Mouse (Mus musculus) kidney, postnatal 36 days (tissue): ENCODE measurements at regions not wholly inside any gene's neighbourhood (a gene's known extent, or its start where the extent isn't known, plus 50 kb on each side); places are given as distances from the start of the nearest gene placed in this dataset.
"Not testable (repeated sequence)": the region's sequence is repeated elsewhere in the genome, so short reads cannot be mapped to it uniquely, and the experiment has no call there.

Source experiments
- DNase-seq, 2 experiments: peaks; one replicate each; pipeline ENCODE4 v3.0.0; 2021 to 2022; ENCODE audit warnings: mixed read lengths in 2 of 2

- no peak for DNase-seq
These were observed 427.5 kb upstream of the Dab2 start for GRCm38 (mm10) chr15:5872042-5872441.

GRCm38 (mm10) chr15:5877749-5878148, 421.8 kb upstream of the Dab2 start:
- DNase-seq: no peak

GRCm38 (mm10) chr15:5891188-5891587, 408.4 kb upstream of the Dab2 start:
- no peak for DNase-seq

GRCm38 (mm10) chr15:5892034-5892433, 407.6 kb upstream of the Dab2 start:
- DNase-seq: no peak

- DNase-seq: not testable (repeated sequence)
These were observed 403.7 kb upstream of the Dab2 start for GRCm38 (mm10) chr15:5895688-5896470.

- DNase-seq: peak; percentile 52 to 68
These were observed 384.3 kb upstream of the Dab2 start for GRCm38 (mm10) chr15:5915261-5915660.

- no peak for DNase-seq
These were observed 379.5 kb upstream of the Dab2 start for GRCm38 (mm10) chr15:5920058-5920457.

GRCm38 (mm10) chr15:5927768-5928167, 371.8 kb upstream of the Dab2 start:
- DNase-seq: no peak

- no peak for DNase-seq
These were observed 366.0 kb upstream of the Dab2 start for GRCm38 (mm10) chr15:5933586-5933985.

- DNase-seq: no peak
These were observed 358.6 kb upstream of the Dab2 start for GRCm38 (mm10) chr15:5940945-5941344.

- no peak for DNase-seq
These were observed 352.9 kb upstream of the Dab2 start for GRCm38 (mm10) chr15:5946650-5947049.

- DNase-seq: no peak
These were observed 348.7 kb upstream of the Dab2 start for GRCm38 (mm10) chr15:5950919-5951318.

- not testable (repeated sequence) for DNase-seq
These were observed 347.9 kb upstream of the Dab2 start for GRCm38 (mm10) chr15:5951661-5952060.

- peak in 1 of 2 experiments; percentile 16 for DNase-seq
These were observed 346.5 kb upstream of the Dab2 start for GRCm38 (mm10) chr15:5953106-5953505.

- DNase-seq: no peak
These were observed 308.1 kb upstream of the Dab2 start for GRCm38 (mm10) chr15:5991351-5992065.

GRCm38 (mm10) chr15:5992146-5992545, 307.4 kb upstream of the Dab2 start:
- not testable (repeated sequence) for DNase-seq

GRCm38 (mm10) chr15:6000816-6001215, 298.8 kb upstream of the Dab2 start:
- DNase-seq: no peak

- no peak for DNase-seq
These were observed 298.2 kb upstream of the Dab2 start for GRCm38 (mm10) chr15:6001394-6001793.

- no peak for DNase-seq
These were observed 284.6 kb upstream of the Dab2 start for GRCm38 (mm10) chr15:6014982-6015381.

GRCm38 (mm10) chr15:6016637-6017049, 282.9 kb upstream of the Dab2 start:
- DNase-seq: no peak

- no peak for DNase-seq
These were observed 274.0 kb upstream of the Dab2 start for GRCm38 (mm10) chr15:6025543-6025942.

GRCm38 (mm10) chr15:6029214-6029613, 270.4 kb upstream of the Dab2 start:
- no peak for DNase-seq

GRCm38 (mm10) chr15:6030396-6030795, 269.2 kb upstream of the Dab2 start:
- no peak for DNase-seq

- DNase-seq: no peak
These were observed 265.4 kb upstream of the Dab2 start for GRCm38 (mm10) chr15:6034156-6034555.
